Mouse (Mus musculus): ENCODE results near the gene Pkd1l3. TPM values are rescaled to one million over a fixed set of nuclear protein-coding genes. Genes with fewer than 3 reads are reported as not detected.

Gene Pkd1l3
- total RNA-seq (2014; rRNA removed): 0.16 TPM in 1 of 2 replicates, not detected in the other
- polyA plus RNA-seq (2015; fragmentation: Nextera tagmentation; extraction: Ambion mirVana): 0.05 and 0.28 TPM in 2 replicates

GRCm38 (mm10) chr8:109614243-109615210, at the start of gene Pkd1l3:
TSS of gene Pkd1l3 (plus strand) at chr8:109614517.
- no peak within 1 kb of the TSS for H3K4me3 ChIP-seq (ENCODE audit: low read length)
- H3K27ac ChIP-seq: no peak within 1 kb of the TSS
- WGBS: 57% methylated on average over 27 of the region's 27 CpGs
- no peaks in the 10 kb centered on the region for H3K9me3 ChIP-seq (ENCODE audit: low read length)
- H3K27me3 ChIP-seq (ENCODE audit: insufficient read depth, low read length): no peaks in the 10 kb centered on the region
- ATAC-seq (no peak), DNase-seq (ENCODE audit: low spot score) (no peak)
- TF ChIP-seq CTCF (IDR thresholded peaks at IDR 0.05; ENCODE audit: low read depth): peak; percentile 14; the same call in 1 of the 2 replicates
- peak within 1 kb of the TSS; percentile 0; the same call in 1 of the 2 replicates for H3K4me2 ChIP-seq (ENCODE audit: low read depth, low read length)
- no peaks in the 10 kb centered on the region for H3K36me3 ChIP-seq (ENCODE audit: insufficient read depth, low read length)
- no peaks in the 10 kb centered on the region for H3K4me1 ChIP-seq (ENCODE audit: insufficient read depth, low read length)
- no peak within 1 kb of the TSS for H3K9ac ChIP-seq (replicated peaks; ENCODE audit: low read length)

GRCm38 (mm10) chr8:109564766-109565165, 49.6 kb upstream of the Pkd1l3 start:
- WGBS: 4% methylated on average over 10 of the region's 10 CpGs
- Histone ChIP-seq H3K27me3 (ENCODE audit: insufficient read depth, low read length) (no peaks in the 10 kb centered on the region), H3K36me3 (ENCODE audit: insufficient read depth, low read length) (peaks cover 28% of the 10 kb centered on the region), H3K9ac (replicated peaks; ENCODE audit: low read length) (peak overlapping the region; percentile 92), H3K27ac (peak overlapping the region; percentile 91), H3K4me1 (ENCODE audit: insufficient read depth, low read length) (no peaks in the 10 kb centered on the region), H3K4me3 (ENCODE audit: low read length) (peak overlapping the region; percentile 91), H3K4me2 (ENCODE audit: low read depth, low read length) (peak overlapping the region; percentile 93), H3K9me3 (ENCODE audit: low read length) (no peaks in the 10 kb centered on the region)
- DNase-seq (ENCODE audit: low spot score): no peak
- ATAC-seq: no peak
- no peak for TF ChIP-seq CTCF (IDR thresholded peaks at IDR 0.05; ENCODE audit: low read depth)

- H3K9me3 ChIP-seq (ENCODE audit: low read length): no peaks in the 10 kb centered on the region
- peak within 1 kb of the TSS; percentile 92 for H3K9ac ChIP-seq (replicated peaks; ENCODE audit: low read length)
- H3K27me3 ChIP-seq (ENCODE audit: insufficient read depth, low read length): no peaks in the 10 kb centered on the region
- H3K4me1 ChIP-seq (ENCODE audit: insufficient read depth, low read length): no peaks in the 10 kb centered on the region
- H3K36me3 ChIP-seq (ENCODE audit: insufficient read depth, low read length): peaks cover 19% of the 10 kb centered on the region
- no peak for TF ChIP-seq CTCF (IDR thresholded peaks at IDR 0.05; ENCODE audit: low read depth)
- ATAC-seq (peak; percentile 100), DNase-seq (ENCODE audit: low spot score) (peak; percentile 100)
- H3K27ac ChIP-seq: peak within 1 kb of the TSS; percentile 91
- under 1% methylated on average over 52 of the region's 52 CpGs for WGBS
- H3K4me2 ChIP-seq (ENCODE audit: low read depth, low read length): peak within 1 kb of the TSS; percentile 93
- H3K4me3 ChIP-seq (ENCODE audit: low read length): peak within 1 kb of the TSS; percentile 91
Observed at GRCm38 (mm10) chr8:109565498-109566333, 48.6 kb upstream of the Pkd1l3 start, which contains the start of the genes Dhx38 and Txnl4b. TSS of gene Dhx38 (minus strand) at chr8:109565861. TSS of gene Txnl4b (plus strand) at chr8:109565892.

GRCm38 (mm10) chr8:109571139-109571538, 43.2 kb upstream of the Pkd1l3 start:
- H3K4me3 ChIP-seq (ENCODE audit: low read length): no peak overlapping the region
- no peak overlapping the region for H3K4me2 ChIP-seq (ENCODE audit: low read depth, low read length)
- H3K9ac ChIP-seq (replicated peaks; ENCODE audit: low read length): no peak overlapping the region
- ATAC-seq (no peak), DNase-seq (ENCODE audit: low spot score) (no peak)
- TF ChIP-seq CTCF (IDR thresholded peaks at IDR 0.05; ENCODE audit: low read depth): no peak
- H3K4me1 ChIP-seq (ENCODE audit: insufficient read depth, low read length): no peaks in the 10 kb centered on the region
- H3K36me3 ChIP-seq (ENCODE audit: insufficient read depth, low read length): no peaks in the 10 kb centered on the region; the same call in 1 of the 2 replicates
- H3K27ac ChIP-seq: no peak overlapping the region
- no peaks in the 10 kb centered on the region for H3K9me3 ChIP-seq (ENCODE audit: low read length)
- WGBS: 90% methylated on average over 12 of the region's 12 CpGs
- H3K27me3 ChIP-seq (ENCODE audit: insufficient read depth, low read length): no peaks in the 10 kb centered on the region

GRCm38 (mm10) chr8:109576311-109576710, 38.0 kb upstream of the Pkd1l3 start:
- ATAC-seq (no peak), DNase-seq (ENCODE audit: low spot score) (no peak)
- Histone ChIP-seq H3K27ac (no peak overlapping the region), H3K4me3 (ENCODE audit: low read length) (no peak overlapping the region), H3K27me3 (ENCODE audit: insufficient read depth, low read length) (no peaks in the 10 kb centered on the region), H3K36me3 (ENCODE audit: insufficient read depth, low read length) (no peaks in the 10 kb centered on the region), H3K9me3 (ENCODE audit: low read length) (no peaks in the 10 kb centered on the region), H3K4me2 (ENCODE audit: low read depth, low read length) (no peak overlapping the region), H3K4me1 (ENCODE audit: insufficient read depth, low read length) (no peaks in the 10 kb centered on the region), H3K9ac (replicated peaks; ENCODE audit: low read length) (no peak overlapping the region)
- 73% methylated on average over 4 of the region's 4 CpGs for WGBS
- TF ChIP-seq CTCF (IDR thresholded peaks at IDR 0.05; ENCODE audit: low read depth): no peak

- 80% methylated on average over 8 of the region's 8 CpGs for WGBS
- DNase-seq (ENCODE audit: low spot score) (no peak), ATAC-seq (no peak)
- H3K36me3 ChIP-seq (ENCODE audit: insufficient read depth, low read length): no peaks in the 10 kb centered on the region
- H3K27ac ChIP-seq: no peak within 1 kb of the TSS
- H3K4me2 ChIP-seq (ENCODE audit: low read depth, low read length): no peak within 1 kb of the TSS
- no peak for TF ChIP-seq CTCF (IDR thresholded peaks at IDR 0.05; ENCODE audit: low read depth)
- H3K4me3 ChIP-seq (ENCODE audit: low read length): no peak within 1 kb of the TSS
- H3K4me1 ChIP-seq (ENCODE audit: insufficient read depth, low read length): no peaks in the 10 kb centered on the region
- H3K9ac ChIP-seq (replicated peaks; ENCODE audit: low read length): no peak within 1 kb of the TSS
- no peaks in the 10 kb centered on the region for H3K9me3 ChIP-seq (ENCODE audit: low read length)
- no peaks in the 10 kb centered on the region for H3K27me3 ChIP-seq (ENCODE audit: insufficient read depth, low read length)
Observed at GRCm38 (mm10) chr8:109578900-109579301, 35.4 kb upstream of the Pkd1l3 start, which contains the start of gene Hp. TSS of gene Hp (minus strand) at chr8:109579172.

All from hindbrain, postnatal 0 days (tissue).